Mouse (Mus musculus) layer of hippocampus, postnatal 36 days (tissue): ENCODE data around the gene Alg1. TPM values are rescaled to one million over a fixed set of nuclear protein-coding genes. Genes with fewer than 3 reads are reported as not detected.
A peak's percentile ranks its signal among the peaks of the same experiment; 100 is the strongest.
"Not testable (repeated sequence)": the region's sequence is repeated elsewhere in the genome, so short reads cannot be mapped to it uniquely, and the experiment has no call there.

Experiments used
- DNase-seq, 2 experiments: peaks; one replicate each; pipeline ENCODE4 v3.0.0; 2022
- total RNA-seq, 2 experiments: library from RNA; stranded (reverse); gene quantifications; 2 replicates each; pipeline ENCODE4 v1.2.3; 2021

Alg1 gene
- 10 to 100 TPM; 26.7 to 29.9 TPM for total RNA-seq

DNA sequence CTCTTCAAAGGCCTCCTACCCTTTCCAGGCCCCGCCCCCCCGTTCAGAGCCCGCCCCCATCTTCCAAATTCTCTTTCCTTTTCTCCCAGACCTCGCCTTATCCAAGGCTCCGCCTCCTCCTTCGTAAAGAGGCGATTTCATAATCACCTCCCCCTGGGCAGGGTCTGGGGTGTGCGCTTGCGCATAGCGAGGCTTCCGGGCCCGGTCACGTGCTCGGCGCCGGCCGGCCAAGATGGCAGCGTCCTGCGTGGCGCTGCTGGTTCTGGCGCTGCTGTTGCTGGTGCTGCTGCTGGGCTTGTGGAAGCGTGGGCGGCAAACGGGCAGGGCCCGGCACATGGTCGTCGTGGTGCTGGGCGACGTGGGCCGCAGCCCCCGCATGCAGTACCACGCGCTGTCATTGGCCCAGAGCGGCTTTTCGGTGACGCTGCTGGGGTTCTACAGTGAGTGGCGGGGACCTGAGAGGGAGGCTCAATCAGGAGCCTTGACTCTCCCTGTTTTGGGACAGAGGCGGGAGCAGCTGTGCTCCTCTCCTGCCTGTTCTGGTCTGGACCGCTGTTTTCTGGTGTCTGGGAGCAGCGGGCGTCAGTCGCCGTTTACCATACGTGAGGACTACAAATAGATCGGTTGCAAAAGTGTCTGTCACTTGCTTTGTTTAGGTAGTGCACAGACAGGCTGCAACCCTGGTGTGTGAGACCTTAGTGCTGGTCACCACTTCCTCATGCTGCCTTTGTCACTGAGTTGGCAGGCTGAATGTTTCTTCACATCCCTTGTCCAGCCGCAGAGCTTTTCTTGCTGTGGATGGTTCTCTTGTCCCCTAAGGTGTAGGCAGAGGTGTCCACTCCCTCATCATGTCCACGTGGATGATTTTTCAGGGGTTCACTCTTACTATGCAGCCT is at the start of gene Alg1:
Gene Alg1 (plus strand): TSS at position 204 of the 896 bp plus-strand sequence.
- peak; percentile 92 for DNase-seq

DNA sequence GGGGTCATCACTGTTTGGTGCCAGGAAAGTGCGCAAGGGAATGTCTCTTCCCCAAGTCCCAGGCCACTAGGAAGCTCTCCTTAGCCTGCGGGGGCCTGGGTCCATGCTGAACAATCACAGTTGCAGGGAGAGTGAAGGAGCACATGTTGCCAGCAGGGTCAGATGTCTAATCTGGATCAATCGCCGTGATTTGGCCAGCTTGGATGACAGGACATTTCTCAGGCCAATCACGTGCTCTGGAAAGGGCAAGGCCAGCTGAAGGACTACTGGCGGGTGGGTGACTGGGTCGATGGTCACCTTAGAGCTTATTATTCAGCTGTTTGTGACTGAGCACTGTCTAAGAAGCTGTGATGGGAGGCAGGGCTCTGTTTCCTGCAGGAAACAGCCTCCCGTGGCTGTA is 49.3 kb upstream of the Alg1 start:
- DNase-seq: no peak

DNA sequence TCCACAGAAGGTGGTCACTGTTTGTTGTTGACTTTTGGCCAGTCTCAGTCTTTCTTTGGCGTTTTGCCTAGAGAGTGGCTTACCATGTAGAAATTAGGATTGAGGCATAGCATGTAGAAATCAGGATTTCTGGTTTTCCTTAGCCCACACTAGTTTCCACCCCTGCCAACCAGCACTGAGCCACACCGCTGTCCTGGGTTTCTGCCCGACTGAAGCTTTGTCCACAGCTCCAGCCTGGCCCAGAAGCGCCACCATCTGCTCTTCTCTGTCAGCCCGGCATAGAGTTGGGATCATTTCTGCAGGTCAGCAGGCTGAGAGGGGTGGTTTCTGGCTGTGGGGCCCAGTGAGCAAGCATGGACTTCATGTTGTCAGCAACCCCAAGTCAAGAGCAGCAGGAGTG is 48.5 kb upstream of the Alg1 start:
- no peak for DNase-seq

DNA sequence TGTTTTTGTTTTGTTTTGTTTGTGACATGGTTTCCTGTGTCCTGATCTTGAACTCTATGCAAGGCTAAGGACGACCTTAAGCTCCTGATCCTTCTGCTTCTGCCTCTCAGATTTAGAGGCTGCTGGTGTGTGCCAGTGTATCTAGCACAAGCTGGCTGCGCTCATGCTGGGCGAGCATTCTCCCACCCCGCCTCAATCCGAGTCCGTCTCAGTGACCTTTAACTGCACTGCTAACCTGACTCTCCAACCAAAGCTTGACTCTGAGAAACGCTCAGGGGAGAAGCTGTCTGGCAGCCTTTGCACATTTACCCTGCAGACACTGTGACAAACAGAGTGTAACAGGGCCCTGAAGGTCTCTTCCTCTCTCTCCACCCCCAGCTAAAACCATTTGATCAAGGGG is 47.7 kb upstream of the Alg1 start:
- no peak for DNase-seq

DNA sequence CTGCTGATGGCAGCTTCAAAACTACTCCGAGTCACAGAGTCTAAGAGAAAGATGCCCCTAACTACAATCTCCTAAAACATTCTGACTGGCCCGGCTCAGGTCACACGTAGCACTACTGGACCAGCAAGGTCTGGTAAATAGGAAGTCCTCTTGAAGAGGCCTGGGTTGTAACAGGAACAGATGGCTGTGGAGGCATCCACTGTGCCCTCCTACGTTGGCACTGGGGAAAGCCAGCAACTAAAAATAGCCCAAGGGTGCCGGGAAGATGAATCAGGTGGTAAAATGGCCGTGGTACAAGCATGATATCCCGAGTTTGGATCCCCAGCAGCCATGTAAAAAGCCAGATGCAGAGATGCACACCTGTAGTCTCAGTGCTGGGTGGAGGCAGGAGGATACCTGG is 47.2 kb upstream of the Alg1 start:
- DNase-seq: no peak

DNA sequence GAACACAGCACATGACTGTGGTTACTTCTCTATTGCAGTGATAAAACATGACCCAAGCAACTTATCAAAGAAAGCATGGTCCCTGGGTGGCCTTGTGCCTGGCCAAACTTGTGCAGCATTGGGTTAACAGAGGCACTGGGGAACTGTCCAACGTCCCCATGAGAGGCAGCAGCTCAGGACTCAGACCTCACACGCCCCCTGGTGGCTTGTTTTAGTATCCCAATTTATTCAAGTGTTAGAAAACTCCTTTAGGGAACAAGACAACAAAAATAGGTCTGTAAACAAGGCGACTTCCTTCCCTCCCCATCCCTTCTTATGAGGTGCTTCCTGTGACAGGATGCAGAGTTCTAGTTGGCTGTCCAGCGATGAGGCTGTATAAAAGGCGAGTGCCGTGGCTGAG is 38.3 kb upstream of the Alg1 start:
- no peak for DNase-seq

DNA sequence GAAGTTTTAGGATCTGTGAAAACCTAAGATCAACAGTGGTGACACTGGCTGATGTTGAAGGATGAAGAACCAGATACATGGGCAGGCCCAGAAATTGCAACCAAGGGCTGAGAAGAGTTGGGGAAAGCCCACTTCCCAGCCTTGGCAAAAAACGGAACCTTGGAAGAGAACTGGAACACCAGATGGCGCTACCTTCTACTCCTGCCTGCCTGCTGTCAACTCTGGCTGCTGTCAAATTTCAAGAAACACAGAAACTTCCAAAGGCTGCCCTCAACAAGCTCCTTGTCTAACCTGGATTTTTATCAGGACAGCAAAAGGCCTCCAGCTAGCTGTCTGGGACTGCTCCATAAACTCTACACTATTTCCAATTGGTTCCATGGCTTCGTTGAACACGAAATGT is 30.7 kb upstream of the Alg1 start:
- peak in 1 of 2 experiments; percentile 34 for DNase-seq

DNA sequence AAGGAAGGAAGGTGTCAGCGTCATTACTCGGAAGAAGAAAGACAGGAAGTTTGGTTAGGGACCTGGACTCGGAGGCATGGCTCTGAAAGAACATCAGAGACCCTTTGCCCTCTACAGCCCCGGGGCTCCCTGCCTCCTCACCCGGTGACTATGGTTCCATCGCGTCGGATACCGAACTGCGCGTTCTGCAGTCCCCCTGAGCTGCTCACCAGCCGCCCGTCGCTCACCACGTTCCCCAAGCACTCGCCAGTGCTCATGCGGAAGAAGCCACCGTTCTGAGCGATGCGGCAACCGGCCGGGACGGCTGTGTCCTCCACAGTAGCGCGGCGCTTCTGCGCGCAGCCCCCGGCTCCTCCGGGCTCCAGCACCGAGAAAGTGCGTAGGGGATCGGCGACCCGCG is 30.2 kb upstream of the Alg1 start:
- DNase-seq: no peak

DNA sequence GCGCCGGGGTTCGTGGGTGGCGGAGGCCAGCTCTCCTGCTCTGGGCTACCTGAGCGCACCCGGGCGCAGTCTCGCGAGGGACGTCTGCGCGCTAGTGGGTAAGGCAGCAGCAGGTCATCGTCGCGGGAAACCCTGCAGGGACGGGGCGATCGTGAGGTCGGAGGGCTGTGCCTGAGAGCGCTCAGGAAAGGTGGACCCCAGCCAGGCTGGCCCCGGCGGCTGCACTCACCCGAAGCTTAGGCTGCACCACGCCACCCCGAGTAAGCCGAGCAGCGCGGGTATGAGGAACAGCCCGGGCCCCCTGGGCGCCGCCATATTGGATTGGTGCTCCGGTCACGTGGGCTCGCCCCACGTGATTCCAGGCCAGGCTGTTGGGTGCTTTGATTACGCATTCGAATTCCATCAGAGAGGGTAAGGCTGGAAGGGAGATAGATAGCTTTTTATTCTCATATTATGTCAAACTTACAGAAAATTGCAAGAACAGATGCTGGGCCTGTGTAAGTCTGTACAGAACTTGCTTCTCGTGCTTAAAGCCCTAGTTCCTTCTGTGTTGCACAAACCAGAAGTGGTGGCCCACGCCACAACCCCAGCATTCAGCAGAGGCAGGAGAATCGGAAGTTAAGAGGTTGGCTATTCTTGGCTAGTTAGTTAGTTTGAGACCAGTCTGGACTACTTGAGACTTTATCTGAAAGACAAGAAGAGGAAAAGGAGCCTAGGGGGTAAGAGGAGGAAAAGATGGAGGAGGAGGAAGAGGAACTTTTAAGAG is 29.6 kb upstream of the Alg1 start, which contains the start of gene Nagpa:
Gene Nagpa (minus strand): TSS at position 345 of the 766 bp plus-strand sequence.
- peak; percentile 72 to 75 for DNase-seq

DNA sequence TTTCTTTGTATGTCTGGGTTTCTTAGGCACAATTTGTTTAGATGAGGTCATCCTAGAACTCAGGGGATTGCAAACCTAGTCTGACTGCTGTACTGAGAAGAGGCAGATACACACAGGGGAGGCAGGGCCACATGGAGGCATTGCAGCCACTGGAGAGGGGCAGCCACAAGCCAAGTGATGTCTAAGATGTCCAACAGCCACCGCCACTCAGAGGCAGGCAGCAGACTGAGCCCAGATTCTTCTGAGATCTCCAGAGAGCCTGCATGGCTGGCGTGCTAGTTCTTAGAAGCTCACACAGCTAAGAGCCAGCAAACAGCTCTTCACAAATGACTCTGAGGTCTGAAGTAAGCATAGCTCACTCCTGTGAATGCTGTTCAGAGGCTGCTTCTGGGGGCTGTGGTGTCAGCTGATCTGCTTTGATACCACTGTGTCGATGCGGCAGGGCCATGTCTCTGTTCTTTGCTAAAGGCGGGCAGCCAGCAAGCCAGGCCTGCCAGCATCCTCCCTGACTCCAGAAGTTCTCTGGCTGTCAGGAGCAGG is 27.9 kb upstream of the Alg1 start:
- DNase-seq: no peak

DNA sequence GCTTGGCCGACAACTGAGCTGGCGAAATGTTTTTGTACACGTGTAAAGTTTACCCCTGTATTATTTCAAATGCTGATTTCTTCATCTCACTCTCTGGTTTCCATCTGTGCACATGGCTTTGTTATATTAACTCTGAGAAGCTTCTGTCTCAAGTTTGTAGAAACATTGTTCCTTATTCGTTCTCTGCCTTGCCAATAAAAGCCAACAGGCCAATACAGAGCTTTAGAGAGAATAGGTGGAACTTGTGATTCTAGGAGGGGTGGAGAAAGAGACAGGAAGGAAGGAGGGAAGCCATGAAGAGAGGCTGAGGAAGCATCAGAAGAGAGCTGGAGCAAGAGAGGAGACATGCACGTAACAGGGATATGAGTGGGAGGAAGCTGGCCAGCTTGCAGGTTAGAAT is 27.4 kb upstream of the Alg1 start:
- no peak for DNase-seq

DNA sequence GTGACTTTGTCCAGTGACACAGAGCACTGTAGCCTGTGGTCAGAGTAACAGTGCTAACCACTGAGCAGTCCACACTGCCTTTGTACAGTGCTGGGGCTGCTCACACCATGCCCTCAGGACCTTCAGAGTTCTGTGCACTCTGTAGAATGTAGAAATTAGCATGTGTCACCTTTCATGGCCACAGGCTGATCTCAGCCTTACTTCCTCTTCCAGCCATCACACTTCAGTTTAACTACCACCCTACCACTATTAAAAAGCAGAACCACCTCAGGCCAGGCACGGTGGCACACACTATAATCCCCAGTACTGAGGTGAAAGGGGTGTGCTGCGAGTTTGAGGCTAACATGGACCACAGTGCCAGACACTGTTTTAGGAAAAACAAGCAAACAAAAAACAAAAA is 23.1 kb upstream of the Alg1 start:
- no peak for DNase-seq

DNA sequence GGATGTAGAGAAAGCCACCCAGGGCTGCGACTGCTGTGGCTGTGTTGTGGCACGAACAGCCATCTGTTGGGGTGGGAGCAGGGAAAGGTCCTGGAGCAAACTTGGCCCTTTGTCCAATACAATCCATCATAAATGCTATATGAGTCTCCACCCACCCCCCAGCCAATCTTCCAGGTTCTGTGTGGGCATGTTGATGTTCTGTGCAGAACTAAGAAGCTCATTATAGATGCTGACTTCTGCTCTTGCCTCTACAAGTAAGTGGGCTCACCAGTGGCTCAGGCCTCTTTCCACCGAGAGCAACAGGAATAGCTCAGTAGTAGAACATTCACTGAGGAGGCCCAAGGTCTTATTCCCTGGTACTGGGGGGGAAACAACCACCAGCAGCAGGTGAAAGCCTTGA is 21.3 kb upstream of the Alg1 start:
- no peak for DNase-seq

DNA sequence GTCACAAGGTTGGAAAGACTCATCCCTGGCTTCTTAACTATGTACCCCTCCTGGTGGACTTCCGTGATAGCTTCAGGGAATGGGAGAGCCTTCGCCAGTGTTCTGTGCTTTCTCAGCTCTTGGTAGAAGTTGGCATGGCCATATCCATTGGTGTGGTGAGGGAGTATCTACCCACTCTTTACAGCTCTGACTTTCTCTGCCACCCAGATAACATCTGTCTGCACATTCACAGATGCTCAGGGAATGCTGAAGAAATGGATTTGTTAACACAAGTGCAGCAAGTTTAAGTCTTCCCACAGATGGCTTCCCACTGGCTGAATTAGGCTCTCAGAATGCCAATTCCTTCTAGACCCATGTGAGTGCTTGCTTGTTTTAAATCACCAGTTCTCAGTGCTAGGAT is 19.3 kb upstream of the Alg1 start:
- no peak for DNase-seq

DNA sequence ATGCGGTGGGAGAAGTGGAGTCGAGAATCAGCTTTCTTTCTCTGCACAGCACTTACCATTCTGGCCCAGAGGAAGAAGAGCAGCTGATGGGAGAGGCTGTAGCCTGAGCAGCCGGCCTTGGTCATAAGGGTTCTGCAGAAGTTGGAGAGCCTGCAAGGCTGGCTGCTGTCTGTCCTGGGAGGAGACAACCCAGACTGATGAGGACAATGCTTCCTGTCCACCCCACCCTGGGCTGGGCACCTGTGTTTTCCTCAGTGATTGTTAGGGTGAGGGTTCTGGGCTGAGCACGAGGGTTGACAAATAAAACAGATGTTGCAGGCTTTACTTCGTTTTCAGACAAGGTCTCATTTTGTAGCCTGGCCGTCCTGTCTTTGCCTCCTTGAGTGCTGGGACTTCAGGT is 16.7 kb upstream of the Alg1 start:
- DNase-seq: no peak

DNA sequence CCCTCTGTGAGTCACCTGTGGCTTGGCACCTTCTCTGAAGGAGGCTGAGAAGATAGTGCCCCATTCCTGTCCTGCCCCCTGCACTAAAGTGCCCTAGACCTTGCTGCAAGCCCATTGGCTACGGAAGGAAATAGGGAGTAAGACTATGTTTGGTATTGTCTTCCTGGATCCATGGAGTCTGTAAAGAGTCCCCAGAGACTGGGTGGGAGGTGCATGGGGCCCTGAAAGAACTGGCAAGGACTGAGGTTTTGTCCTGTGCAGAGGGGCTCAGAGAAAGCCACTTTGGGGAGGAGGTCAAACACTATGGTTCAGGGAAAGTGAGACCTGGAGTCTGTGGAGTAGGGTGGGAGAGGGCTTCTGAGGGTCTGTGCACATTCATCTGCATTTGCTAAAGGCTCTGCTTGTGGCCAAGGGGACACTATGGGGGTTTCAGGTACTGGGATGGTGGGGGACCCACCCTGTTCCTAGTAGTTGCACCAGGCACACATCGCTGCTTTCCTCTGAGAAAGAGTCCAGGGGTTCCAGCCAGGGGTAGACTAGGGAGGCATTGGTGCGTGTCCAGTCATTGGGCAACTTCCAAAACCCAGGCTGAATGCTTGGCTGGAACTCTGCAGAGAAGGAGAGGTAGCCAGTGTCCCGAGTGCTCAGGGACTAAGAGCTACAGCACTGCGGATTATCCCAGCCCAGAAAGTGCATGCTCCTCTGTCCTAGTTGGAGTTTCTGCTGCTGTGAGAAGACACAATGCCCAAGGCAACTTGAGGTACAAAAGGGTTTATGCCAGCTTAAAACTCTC is 15.9 kb upstream of the Alg1 start:
- no peak for DNase-seq

DNA sequence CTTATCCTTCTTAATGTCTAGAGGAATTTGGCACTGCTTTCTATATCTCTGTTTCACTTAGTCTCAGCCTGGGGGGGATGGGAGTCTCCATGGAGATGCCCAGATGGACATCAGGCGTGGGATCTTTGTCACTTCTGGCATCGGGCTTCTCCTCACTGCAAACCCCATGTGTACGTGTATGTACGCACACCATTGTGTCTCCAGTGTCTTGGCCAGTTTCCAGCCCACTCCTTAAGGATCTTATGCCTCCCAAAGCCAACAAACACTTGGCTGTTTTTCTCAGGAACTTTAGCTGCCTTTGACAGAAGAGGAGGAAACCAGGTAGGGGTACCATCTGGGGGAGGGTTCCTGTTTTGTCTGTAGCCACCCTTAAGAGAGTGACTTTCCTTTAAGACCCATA is 12.0 kb upstream of the Alg1 start:
- no peak for DNase-seq

DNA sequence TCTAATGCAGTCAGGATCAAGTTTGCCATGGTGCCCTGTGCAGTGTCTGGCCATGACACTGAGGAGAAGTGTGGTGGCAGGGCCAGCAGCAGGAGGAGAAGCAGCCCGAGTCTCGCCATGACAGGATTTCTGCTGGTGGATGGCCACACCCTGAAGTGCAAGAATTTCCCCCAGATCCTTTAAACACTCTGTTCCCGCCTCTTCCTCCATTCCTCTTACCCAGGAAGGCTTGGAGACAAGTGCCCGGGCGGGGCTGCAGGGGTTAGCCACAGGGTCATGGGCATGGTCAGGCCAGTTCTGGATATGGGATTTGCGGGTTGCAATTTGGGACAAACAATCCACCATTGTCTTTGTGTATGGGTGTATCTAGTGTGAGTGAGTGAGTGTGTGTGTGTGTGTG is 11.3 kb upstream of the Alg1 start, which contains the start of gene AU021092:
Gene AU021092 (minus strand): TSS at position 160 of the 400 bp plus-strand sequence.
- DNase-seq: no peak

DNA sequence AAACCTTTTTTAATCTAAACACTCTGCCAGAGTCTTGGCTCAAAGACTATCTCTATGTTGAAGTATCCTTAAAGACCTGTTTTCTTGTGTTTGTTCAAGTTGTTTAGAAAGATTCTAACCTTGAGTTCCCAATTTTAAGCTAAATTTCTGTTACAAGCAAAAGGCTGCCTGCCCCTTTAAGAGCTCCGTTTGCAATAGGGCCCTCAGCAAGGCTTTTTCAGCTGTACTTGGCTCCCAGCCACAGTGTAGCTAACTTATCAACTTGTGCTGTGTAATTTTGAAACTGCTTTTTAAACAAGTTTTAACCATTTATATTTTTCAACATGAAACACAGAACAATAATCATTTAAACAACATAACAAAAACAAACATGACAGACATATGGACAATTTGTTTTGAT is 6.9 kb upstream of the Alg1 start:
- DNase-seq: not testable (repeated sequence)

DNA sequence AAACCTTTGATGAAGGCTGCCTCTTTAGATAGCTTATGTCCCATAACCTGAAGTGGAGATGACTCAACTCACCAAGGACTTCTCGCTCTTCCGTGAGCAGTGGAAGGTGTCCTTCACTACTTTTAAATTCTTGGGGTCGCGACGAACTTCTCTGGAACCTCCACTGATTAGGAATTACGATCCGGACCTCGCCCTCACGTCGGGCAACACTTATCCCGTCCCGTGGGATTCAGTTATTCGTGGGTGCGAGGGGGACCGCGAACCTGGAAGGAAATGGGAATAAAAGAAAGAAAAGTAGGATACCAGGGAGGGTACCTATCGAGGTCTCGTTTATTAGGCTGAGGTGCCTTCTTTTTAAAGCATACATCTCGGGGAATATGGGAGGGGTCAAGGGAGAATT is 5.9 kb upstream of the Alg1 start:
- not testable (repeated sequence) for DNase-seq

DNA sequence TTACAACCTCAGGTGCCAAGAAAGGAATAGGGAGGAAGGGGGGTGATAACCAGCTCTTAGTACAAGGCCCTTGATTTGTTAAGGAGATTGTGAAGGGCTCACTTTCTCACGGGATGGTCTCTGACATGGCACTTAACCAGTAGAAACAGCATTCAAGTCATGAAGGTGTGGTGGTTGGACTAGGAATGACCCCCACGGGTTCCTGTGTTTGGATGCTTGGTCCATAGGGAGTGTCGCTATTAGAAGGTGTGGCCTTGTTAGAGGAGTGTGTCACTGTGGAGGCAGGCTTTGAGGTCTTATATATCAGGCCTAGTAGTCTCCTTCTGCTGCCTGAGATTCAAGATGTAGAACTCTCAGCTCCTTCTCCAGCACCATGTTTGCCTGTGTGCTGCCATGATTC is 5.3 kb upstream of the Alg1 start:
- not testable (repeated sequence) for DNase-seq

DNA sequence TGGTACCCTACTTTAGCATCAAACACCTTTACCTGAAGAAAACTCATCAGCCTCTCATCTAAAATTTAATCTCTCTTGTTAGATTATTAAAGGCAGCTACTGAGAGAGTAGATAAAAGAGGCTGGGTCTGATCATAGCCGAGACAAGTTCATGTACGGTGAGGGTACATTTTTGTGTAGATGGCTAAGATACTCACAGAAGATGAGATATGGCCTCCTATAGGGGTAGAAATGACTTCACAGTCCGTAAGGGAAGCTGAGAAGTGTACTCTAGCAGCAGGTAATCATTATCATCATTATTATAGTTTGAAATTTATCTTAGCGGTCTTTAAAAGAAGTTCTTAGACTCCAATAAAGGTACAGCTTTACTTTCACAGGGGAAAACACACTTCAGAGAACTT is 439 bp upstream of the Alg1 start:
- DNase-seq: no peak

DNA sequence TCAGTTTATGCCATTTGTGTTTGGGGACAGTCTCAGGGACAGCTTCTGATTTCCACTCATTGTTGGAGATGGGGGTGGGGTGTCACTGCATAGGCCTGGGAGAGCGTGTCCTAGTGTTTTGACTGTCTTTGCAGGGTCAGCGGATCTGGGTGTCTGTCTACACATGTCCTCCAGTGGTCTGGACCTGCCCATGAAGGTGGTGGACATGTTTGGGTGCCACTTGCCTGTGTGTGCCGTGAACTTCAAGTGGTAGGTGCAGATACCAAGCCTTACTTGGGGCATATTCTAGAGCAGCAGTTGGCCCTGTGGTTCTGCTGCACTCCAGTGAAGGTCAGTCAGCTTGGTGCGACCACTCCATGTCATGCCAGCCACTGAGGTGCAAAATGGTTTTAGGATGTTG is 8.9 kb downstream of the Alg1 start:
- DNase-seq: no peak
